Mouse (Mus musculus) layer of hippocampus, adult 6 months (tissue): ENCODE results near the gene Engase. TPM values are rescaled to one million over a fixed set of nuclear protein-coding genes. Genes with fewer than 3 reads are reported as not detected.

Source experiments
- long read RNA-seq, 2 experiments: library from polyadenylated mRNA; unstranded; transcript quantifications; one replicate each; pipeline ENCODE4 v2.0.0; 2019 to 2020
- polyA plus RNA-seq: library from polyadenylated mRNA; unstranded; fragments of <200 nt; fragmentation: Nextera tagmentation; gene quantifications from 2 replicates; pipeline ENCODE4 v1.2.3, GENCODE M21; 2021

Engase gene
- 1.2 and 2.1 TPM in 2 replicates for polyA plus RNA-seq
- long read RNA-seq, experiment 1, full-length matches to known transcripts: 1 of 4 reads
- long read RNA-seq, experiment 1, partial matches to known transcripts: 2 of 4 reads
- long read RNA-seq, experiment 1, other reads (novel, unspliced or antisense): 1 of 4 reads
- long read RNA-seq, experiment 2, full-length matches to known transcripts: 9 of 26 reads
- long read RNA-seq, experiment 2, partial matches to known transcripts: 7 of 26 reads
- long read RNA-seq, experiment 2, other reads (novel, unspliced or antisense): 10 of 26 reads

DNA sequence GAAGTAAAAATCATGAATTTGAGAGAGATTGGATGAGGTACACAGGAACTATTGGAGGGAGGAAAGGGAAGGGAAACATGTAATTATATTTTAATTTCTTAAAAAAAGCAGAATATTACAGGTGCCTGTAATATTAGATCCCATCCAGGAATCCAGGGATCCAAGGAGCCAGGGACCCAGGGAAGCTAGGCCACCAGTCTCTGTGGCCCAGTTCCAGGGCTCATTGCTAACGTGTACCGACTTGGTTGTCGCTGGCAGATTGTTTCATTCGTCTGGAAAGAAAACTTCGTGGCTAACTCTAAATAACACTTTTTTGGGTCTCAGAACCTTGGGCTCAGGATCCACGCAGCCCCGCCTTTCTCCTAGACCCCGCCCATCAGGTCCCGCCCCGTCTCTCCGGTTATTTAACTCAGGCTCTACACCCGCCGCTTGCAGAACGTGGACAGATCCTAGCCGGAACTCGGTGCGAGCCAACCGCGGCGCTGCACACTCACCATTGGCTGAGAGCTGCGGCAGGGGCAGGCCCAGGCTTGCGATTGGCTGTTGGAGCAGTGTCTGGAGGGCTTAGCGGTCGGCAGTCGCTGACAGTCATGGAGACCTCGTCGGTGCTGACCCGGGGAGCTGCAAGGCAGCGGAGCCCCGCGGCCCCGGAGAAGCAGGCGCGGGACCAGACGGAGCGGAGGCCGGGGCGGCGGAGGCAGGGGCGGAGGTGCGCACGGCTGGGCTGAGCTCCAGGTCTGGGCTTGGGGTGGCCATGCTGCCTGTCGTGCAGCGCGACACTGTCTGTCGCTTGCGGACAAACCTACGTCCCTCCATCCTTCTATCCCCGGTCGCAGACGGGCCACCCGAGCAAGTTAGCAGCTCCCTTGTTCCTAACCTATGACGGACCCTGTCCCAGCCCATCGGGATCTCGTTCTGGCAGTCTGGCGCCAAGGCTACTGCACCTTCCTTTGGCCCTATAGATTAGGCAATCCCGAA is at the start of gene Engase:
Engase (plus strand) TSS at position 434 of the 978 bp plus-strand sequence.

GRCm38 (mm10) chr11:118427986-118428385 is 48.6 kb upstream of the Engase start, which contains the start of gene C1qtnf1:
Gene C1qtnf1 (plus strand): TSS chr11:118428203.

Other genes with a start within 250 kb of the Engase start
- gene Cyth1, start 228.2 kb upstream of the Engase start, polyA plus RNA-seq: 25.8 and 27.7 TPM in 2 replicates
- 4.7 and 5.1 TPM in 2 replicates for gene Usp36, start 186.6 kb upstream of the Engase start, polyA plus RNA-seq
- gene Cep295nl, start 134.3 kb upstream of the Engase start, polyA plus RNA-seq: 0.09 and 0.18 TPM in 2 replicates
- gene Timp2, start 121.1 kb upstream of the Engase start, polyA plus RNA-seq: 32.2 and 33.2 TPM in 2 replicates
- 12.9 and 29.3 TPM in 2 replicates for gene Lgals3bp, start 74.7 kb upstream of the Engase start, polyA plus RNA-seq
- 23.9 and 26.4 TPM in 2 replicates for gene Cant1, start 57.7 kb upstream of the Engase start, polyA plus RNA-seq
- gene C1qtnf1, start 48.6 kb upstream of the Engase start, polyA plus RNA-seq: 0.58 and 0.68 TPM in 2 replicates